Mouse (Mus musculus) right cerebral cortex, postnatal 4 days (tissue): ENCODE measurements at regions not wholly inside any gene's neighbourhood (a gene's known extent, or its start where the extent isn't known, plus 50 kb on each side); places are given as distances from the start of the nearest gene placed in this dataset.

ENCODE experiments used
- DNase-seq: peaks from one replicate; pipeline ENCODE4 v3.0.0-alpha.2; 2022

DNA sequence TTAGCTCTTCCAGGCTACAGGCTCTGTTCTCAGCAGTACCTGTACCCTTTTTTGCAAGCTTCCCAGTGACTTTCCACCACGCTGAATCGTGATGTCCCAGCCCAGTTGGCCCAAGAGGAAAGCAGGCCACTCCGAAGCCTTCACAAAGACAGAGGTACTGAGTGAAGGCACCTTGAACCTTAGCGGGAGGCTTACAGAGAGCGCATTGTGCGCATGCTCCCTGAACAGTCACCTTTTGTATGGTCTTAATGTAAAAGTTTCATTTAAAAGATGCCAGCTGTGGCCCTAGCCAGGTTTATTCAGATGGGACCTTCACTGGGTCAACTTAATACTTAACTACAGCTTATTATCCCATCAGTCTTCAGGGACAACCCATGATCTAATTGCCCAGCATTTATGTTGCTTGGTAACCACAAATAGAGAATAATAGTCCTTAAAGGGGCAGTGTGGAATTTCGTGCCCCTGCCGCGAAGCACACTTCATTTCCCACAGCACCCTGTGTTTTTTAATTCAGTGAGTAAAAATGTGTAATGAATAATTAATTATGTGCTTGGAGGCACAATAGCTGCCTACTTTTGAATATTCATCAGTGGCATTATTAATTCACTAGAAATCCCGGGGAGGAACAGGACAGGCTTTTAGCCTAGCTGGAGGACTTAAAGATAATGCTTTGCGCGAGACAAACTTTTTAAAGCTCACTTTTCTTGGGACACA is 111.3 kb upstream of the Vrk1 start:
- no peak for DNase-seq

DNA sequence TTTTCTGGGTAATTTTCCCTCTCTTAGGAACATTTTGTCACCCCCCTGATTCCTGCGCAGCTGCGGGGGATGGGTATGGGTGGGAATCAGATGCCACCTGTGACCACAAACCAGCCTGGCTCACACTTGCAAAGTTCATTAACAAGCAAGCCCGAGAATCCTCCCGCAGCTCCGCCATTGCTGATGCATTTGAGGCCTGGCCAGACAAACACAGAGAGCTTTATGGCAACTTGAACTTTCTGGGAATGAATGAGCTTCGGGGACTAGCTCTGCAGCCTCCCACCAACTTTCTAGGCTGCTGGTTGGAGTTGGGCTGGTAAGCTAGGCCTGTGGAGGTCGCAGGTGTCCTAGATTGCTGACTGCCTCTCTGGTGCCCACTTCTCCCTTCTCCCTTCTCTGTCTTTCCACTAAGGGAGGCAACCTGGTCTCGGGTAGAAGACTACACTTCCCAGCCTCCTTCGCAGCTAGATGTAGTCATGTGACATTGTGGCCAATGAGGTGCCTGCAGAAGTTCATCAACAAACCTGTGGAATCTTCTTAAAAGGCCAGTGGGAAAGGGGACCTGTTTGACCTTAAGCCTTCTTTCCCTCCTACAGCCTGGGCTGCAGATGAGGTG is 110.6 kb upstream of the Vrk1 start:
- no peak for DNase-seq

DNA sequence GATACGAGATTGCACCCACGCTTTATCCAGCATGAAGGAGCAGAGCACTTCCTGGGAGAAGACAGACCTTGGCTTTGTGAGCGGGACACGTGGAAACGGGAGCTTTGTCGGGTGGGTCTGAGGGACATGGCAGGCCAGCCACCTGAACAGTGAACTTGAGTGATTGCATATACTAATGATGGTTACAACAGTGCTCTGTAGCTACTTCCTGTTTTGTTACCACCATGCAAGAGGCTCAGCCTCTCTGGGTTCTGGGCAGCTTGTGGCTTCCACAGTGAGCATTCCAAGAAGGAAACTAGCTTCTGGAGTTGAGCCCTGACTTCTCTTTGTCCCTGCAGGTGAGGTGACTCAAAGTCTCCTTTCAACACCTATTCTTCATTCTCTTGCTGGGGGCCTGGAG is 109.5 kb upstream of the Vrk1 start:
- DNase-seq, result no peak

DNA sequence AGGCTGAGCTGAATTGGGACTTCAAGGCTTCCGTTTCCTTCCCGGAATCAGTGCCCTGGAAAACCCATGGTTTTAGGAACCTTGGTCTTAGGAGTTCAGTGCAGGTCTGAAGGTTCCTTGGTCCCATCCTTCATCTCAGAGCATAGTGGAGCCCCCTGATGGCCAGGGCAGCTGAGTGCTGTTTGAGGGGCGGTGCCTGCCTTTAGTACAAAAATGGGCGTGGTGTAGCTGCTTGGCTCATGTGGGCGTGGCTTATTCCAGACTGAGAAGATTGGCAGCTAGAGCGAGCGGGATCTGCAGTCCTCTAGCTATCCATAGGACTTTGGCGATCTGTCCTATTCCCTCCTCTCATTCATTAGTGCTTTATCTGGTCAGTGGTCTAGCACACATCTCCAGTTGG is 107.0 kb upstream of the Vrk1 start:
- no peak for DNase-seq

DNA sequence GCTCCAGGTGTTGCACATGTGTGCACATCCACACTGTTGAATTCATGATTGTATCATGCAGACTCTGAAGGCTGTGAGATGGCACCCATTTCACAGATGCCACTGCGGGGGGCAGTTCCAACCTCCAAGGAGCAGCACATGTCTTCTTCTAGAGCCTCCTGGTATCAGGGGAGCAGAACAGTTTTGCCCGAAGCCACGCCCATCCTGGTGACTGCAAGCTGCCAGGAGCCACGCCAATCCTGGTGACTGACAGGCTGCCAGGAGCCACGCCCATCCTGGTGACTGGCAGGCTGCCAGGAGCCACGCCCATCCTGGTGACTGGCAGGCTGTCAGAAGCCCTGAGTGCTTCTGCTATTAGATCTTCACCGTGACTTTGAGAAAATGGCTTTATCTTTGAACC is 103.4 kb upstream of the Vrk1 start:
- no peak for DNase-seq

DNA sequence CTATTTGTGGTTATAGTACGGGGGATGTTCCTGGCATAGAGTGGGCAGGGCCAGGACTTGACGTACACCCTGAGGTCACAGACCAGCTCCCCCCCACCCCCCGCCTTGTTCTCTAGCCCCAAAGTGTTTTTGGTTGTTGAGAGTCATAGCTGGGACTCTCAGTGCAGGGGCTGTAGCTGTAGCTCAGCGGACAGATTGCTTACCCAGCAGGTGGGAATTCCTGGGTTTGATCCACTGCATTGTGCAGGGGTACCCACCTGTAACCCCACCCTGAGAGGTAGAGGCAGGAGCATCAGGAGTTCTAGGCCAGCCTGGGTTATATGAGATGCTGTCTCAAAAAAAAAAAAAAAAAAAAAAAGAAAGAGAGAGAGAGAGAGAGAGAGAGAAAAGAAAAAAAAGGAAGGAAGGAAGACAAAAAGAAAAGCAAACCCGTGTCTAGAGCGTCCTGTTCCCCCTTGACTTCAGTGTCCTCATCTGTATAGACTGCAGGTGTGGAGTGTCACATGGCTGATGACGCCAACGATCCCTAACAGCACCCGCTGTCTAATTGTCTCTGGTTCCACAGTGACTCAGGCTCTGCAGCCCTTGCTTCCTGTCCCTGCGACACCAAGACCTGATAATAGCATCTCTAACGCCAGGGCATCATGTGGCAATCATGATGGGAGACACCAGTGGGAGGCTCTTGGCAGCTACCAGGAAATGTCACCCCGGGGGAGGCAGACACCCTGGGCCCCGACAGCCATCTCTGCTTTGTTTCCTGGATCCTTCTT is 102.0 kb upstream of the Vrk1 start:
- DNase-seq, result no peak

DNA sequence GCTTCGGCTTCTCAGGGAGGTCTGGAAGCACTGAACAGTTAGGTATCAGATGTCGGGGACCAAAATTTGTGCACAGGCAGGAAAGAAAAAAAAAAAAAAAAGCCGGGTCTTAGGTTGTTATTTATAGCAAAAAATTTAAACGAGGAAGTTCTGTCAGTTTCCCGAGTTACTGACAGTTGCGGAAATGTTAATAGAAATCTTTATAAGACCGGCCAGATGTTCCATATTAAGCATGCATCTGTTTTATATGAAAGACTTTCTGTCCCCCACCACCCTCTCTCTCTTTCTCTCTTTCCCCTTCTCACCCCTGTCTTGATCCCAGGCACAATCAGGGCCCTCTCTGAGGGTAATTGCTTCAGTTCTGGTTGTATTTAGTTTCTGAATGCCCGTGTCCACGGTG is 98.5 kb upstream of the Vrk1 start:
- DNase-seq, result no peak

DNA sequence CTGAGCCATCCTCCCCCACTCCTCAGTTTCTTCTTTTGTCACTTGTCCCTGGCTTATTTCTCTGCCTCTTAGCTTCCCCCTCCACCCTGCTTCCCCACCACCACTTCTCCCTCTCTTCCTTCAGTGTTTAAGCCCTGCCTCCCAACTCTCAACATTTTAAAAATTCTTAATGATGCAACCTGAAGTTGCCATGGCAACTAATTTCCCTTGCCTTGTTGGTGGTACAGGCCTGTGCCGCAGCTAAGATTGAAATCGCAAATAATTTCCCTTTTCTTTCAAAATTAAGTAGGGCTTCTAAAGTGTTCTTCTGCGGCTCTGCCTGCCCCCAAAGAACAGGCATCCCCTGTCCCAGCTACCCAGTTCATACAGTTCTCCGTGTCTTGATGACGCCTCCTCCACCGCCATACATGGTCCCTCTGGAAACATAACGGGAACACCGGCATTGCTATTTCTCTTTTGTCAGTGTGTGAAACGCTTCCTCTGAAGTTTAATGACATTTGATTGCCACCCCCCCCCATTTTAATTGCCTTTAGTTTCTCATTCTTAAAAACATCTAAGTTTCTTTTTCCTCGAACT is 92.6 kb upstream of the Vrk1 start:
- DNase-seq, result no peak

DNA sequence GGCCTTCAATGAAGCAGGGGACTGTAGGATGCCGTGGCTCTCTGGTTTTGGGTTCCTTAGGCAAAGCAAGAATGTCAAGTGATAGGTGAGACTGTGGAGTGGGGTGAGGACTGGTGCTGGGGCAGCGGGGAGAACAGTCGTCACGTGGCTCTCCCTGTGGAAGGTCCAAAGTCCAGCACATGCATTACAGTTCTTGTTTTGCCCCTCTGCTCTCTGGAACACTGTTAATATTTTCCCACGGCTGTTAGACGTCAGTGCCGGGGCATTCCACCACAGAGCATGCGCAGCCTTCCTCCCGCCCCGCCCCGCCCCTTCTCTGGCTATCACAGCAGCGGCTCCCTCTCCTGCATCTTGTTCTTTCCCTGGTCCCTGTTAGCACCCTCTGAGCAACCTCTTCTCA is 91.3 kb upstream of the Vrk1 start:
- DNase-seq, result no peak

DNA sequence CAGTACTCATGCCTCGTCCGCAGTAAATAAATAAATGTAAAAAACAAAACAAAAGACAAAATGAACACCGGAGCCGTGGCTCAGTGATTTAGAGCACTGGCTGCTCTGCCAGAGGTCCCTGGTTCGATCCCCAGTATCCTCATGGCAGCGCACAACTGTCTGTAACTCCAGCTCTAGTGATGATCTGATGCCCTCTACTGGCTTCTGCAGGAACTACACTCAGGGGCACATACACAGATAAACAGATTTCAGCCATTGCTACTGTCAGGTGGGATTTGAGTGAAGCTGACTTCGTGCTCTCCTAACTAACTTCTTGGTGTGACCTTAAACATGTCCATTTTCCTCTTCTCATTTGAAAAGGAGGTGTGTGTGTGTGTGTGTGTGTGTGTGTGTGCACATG is 82.8 kb upstream of the Vrk1 start:
- no peak for DNase-seq

DNA sequence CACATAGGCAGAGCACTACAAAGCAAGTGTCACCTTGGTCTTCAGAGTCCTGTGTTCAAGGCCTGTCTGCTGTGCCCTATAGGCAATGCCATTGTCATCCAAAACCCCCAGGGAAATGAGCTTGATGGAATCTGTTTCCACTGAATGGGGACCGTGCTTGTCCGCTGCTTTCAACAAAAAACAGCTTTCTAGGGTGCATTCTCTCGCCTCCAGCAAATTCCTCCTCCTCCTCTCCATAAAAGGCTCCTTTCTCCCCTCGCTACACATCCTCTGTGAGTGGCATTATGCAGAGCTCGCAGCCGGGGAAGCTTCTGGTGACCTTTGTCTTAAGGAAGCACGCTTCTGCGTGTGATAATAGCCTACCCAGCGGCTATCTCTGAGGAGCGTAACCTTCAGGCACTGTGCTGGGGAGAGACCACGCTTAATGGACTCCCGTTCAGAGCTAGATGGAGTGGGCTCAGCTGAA is 80.5 kb upstream of the Vrk1 start:
- no peak for DNase-seq

DNA sequence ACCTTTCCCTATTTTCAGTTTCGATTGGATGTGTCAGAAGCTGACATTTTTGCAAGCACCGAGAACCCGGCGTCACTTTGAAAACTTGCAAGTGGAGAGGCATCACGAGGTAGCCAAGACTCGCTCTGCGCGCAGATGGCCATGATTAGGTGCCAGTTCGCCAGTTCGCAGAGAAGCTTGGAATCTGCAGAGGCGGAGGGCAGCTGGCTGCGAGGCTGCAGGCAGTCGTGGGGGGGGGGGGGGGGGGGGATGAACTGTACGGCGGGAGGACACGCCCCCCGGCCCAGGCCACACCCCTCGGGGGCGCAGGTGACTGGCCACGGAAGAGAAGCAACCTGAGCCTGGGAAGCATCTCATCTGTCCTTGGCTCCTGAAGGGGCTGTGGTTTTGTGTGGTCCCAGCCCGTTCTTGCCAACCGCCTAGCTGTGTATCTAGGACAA is 74.6 kb upstream of the Vrk1 start:
- DNase-seq, result peak; percentile 48

DNA sequence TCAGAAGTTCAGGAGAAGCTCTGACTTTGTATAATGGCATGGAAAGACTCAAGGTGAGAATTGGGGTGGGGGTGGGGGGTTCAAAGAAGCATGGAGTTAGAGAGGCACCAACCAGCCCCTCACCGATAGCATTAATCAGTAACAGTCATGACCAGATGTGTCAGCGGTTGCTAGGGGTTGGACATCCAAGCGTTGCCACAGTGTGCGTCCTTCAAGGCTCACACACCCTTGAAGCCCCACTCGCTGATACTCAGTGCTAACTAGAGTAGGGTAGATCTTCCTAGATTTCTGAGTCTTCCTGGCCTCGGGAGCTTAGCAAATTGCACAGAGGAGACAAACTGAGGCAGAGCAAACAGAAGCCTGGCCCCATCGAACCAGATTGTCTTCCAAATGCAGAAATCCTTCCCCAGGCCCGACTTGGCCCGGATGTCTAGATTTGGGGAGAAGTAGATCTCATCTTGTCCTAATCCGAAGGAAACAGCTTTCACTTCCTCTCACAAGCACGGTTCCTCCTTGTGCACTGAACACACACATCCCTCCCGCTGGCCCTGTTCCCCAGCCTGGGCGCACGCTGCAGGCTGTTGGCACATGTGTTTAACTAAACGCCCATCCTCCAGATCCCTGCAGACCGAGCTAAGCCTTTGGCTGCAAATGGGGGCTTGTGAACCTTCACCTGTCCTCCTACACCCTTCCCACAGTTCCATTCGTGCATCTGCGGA is 73.1 kb upstream of the Vrk1 start:
- DNase-seq, result peak; percentile 47

DNA sequence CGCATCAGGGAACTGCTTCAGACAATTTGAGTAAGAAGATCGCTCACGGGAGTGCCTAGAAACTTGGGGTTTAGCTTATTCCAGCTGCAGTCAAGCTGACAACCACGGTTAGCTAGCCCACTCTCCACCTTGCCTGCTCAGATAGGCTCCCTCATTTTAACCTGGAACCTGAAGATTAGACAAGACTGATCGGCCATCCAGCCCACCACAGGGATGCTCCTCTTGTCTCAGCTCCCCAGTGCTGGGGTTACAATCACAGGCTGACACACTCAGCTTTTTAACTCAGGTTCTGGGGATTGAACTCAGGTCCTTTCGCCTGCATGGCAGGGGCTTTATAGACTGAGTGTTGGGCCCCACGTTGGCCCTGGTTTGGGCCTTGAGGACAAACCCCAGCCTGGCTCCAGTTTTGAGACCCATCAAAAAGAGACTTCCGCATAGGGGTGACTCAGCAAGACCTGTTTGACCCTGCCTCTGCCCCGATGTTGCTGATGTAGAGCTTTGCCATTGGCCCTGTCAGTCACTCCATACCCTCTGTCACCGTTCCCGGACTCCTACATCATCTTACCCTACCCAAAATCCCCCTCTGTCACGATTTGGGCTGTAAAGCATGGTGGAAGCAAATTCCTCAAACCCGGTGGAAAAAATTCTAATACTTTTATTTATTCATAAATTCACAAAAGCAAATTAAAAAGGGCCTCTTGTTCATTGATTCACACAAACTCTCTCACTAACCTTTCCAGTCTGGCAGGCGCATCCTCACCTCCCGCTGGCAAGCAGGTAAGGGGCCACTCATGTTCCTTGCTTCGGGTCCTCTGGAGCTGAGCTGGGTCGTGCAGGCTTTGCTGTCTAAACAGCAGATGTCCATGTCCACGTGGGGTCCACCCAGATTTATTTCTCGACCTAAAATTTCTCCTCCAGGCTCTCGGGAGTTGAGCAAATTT is 67.6 kb upstream of the Vrk1 start:
- no peak for DNase-seq

DNA sequence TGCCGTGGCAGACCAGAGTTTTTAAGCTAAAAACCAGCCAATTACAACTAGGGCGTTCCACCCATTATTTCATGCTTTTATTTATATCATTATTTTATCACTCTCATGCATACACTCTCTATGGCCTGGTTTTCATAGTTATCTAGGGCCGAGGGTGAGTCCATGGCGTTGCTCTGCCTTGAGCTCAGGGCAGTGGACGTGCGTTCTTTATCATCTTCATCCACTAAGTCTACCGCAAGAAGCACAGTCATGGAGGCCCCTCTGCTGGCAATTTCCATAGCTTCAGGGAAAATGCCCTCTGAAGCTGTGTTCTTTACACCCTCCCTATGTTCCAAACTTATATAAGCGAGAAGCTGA is 67.0 kb upstream of the Vrk1 start:
- DNase-seq, result no peak

DNA sequence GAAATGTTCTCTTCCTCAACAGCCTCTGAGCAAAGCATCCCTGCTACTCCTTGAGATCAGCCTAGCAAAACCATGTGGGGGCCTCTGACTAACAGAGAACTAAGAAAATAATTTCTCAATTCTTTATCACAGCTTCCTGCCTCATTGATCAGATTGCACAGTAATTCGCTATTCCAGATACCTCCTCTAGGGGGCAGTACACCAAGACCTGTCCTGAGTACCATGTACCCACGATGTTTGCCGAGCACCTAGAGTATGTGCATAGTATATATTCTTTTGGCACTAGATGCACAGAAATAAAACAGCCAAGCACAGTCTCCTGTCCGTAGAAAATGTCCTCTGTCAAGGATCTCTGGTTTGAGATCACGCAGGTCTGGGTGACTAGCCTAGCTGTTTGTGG is 62.7 kb upstream of the Vrk1 start:
- no peak for DNase-seq

DNA sequence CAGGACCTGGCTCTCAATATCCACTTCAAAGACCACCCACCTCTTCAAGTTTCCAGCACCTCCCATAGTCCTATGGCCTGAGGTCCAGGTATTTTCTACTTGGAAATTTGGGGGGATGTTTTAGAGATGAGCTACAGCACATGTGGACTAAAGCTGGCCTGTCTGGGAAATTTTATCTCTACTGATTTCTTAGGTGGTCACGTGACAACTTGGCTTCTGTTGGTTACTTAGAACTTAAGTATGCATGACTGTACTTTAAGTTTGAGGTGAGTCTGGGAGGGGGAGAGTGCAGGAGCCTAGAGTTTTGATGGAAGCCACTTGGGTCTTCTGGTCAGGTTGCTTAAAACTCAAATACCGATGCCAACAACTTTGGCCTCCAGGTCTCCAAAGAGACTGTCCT is 61.7 kb upstream of the Vrk1 start:
- no peak for DNase-seq

DNA sequence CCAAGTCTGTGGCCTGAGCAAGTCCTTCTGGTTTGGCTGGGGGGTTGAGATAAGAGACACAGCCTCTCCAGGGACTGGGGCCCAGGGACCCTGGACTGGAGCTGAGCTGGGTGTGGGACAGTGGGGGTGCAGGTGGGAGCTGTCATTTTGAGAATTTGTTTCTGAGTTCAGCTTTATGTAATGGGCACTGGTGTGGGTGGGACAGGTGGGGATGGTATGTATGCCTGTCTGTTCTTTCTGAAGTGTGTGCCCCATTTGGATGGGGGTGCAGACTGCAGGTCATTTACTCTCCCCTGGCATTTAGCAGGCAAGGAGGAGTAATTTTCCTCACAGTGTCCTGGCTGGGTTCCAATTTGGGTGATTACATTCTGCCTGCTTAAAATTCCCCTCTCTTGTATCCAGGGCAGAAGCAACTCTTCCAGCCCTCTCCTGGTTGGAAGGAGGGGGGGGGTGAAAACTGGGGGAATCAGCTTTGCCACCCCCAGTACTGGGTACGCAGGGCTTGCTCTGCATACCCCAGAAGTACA is 54.2 kb upstream of the Vrk1 start:
- DNase-seq, result no peak

DNA sequence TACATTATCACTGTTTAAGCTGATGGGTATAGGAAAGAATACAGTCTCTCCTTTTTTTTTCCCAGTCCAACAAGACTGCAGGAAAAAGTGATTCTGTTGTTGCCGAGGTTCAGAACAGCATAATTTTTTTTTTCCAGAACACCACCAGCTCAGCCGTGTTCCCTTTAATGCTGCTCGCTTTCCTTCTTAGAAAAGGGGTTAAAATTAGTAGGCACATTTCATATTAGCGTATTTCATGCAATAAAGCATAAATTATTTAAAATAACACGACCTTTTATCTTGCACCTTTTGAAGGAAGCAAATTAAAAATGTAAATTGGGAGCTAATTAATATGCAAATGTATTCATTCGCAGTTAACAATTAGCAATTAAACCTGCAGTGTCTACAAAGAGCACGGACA is 50.3 kb upstream of the Vrk1 start:
- no peak for DNase-seq
